In genomic region chr10:86418345-86418744, GRCm38 (mm10) we compare ENCODE assay signal across 12 mouse cellular contexts.
DNase-seq lines count a peak whose midpoint lies in the region; ATAC-seq and TF ChIP-seq lines count a peak whose summit lies in the region.
"Had no signal": no experiment of that assay in that cellular context is flagged by ENCODE, and none has a peak within 500 bp of the region (broad histone marks: within the 10 kb centered on the region; RNA-seq: fewer than 3 reads in every experiment).

No protein-coding gene starts in this region.

- H3K4me3 ChIP-seq in kidney, adult 2 months (ENCODE audit: insufficient read depth, low read depth, low read length), result no peak overlapping the region
- no peak overlapping the region for H3K4me3 ChIP-seq in kidney, embryonic 16.5 days (ENCODE audit: low read length)
- H3K4me3 ChIP-seq in G1E (ENCODE audit: low read depth, low read length), result no peak overlapping the region
- H3K4me3 ChIP-seq: erythroblast, embryonic 14.5 days; kidney, embryonic 15.5 days; limb, embryonic 15.5 days had no signal

- peaks cover 9% of the 10 kb centered on the region for H3K4me1 ChIP-seq in kidney, adult 2 months (ENCODE audit: control insufficient read depth, insufficient read depth, low read length)
- peaks cover 3% of the 10 kb centered on the region; the same call in 1 of the 2 replicates for H3K4me1 ChIP-seq in kidney, embryonic 16.5 days (ENCODE audit: insufficient read depth, low read length)
- no peaks in the 10 kb centered on the region for H3K4me1 ChIP-seq in G1E (ENCODE audit: insufficient read depth, low read depth, low read length)
- H3K4me1 ChIP-seq: kidney, embryonic 15.5 days had no signal

- H3K4me2 ChIP-seq in kidney, embryonic 16.5 days (replicated peaks; ENCODE audit: low read depth, low read length), result no peak overlapping the region
- H3K4me2 ChIP-seq: kidney, embryonic 15.5 days; limb, embryonic 15.5 days had no signal

- H3K9ac ChIP-seq in kidney, embryonic 16.5 days (replicated peaks; ENCODE audit: low read length), result no peak overlapping the region
- H3K9ac ChIP-seq: kidney, embryonic 15.5 days; limb, embryonic 15.5 days had no signal

- peak; percentile 53 for TF ChIP-seq CTCF in kidney, adult 2 months (conservative IDR thresholded peaks at IDR 0.05; ENCODE audit: insufficient read depth, insufficient read length, low read depth, low read length)
- TF ChIP-seq CTCF in G1E (IDR thresholded peaks at IDR 0.05; ENCODE audit: low read depth, low read length), result peak; percentile 37; the same call in 1 of the 2 replicates

- no peak for ATAC-seq in kidney, embryonic 16.5 days (ENCODE audit: low FRiP score, low TSS enrichment)
- no peak for ATAC-seq in G1E (ENCODE audit: extremely low read depth, insufficient number of reproducible peaks, low FRiP score, poor library complexity, severe bottlenecking)

- H3K27me3 ChIP-seq in kidney, adult 2 months (replicated peaks; ENCODE audit: control insufficient read depth, insufficient read depth, low read length), result no peaks in the 10 kb centered on the region
- no peaks in the 10 kb centered on the region for H3K27me3 ChIP-seq in kidney, embryonic 16.5 days (ENCODE audit: insufficient read depth, low read length)
- peaks cover 6% of the 10 kb centered on the region; the same call in 1 of the 2 replicates for H3K27me3 ChIP-seq in G1E (ENCODE audit: insufficient read depth, low read length)
- H3K27me3 ChIP-seq: kidney, embryonic 15.5 days had no signal

- no peaks in the 10 kb centered on the region for H3K36me3 ChIP-seq in kidney, adult 2 months (ENCODE audit: control insufficient read depth, insufficient read depth, low read length)
- H3K36me3 ChIP-seq in kidney, embryonic 16.5 days (ENCODE audit: insufficient read depth, low read length), result 0 out of 2 replicates have a peak, but pooled peaks cover 4% of the 10 kb centered on the region
- no peaks in the 10 kb centered on the region for H3K36me3 ChIP-seq in G1E (replicated peaks)
- H3K36me3 ChIP-seq: limb, embryonic 15.5 days had no signal

- no peak overlapping the region for H3K27ac ChIP-seq in kidney, adult 2 months (ENCODE audit: insufficient read depth, low read depth, low read length)
- no peak overlapping the region for H3K27ac ChIP-seq in kidney, embryonic 16.5 days (ENCODE audit: low read length)
- H3K27ac ChIP-seq: kidney, embryonic 15.5 days; limb, embryonic 15.5 days had no signal

- WGBS in kidney, adult 2 months, result 72% methylated on average over 2 of the region's 2 CpGs
- 69% methylated on average over 2 of the region's 2 CpGs for WGBS in kidney, embryonic 16.5 days

- DNase-seq in adrenal gland, adult 18-20 months (ENCODE audit: low spot score in 2 of 2), result peak; percentile 20 to 27
- DNase-seq in adrenal gland, postnatal 14 days, result no peak
- DNase-seq in kidney, adult 2 months, result no peak
- DNase-seq in G1E (ENCODE audit: low spot score), result no peak
- peak; percentile 48 to 52 for DNase-seq in cerebellum, postnatal 14 days
- DNase-seq in Muller cell, postnatal 12 days (ENCODE audit: inconsistent ontology term), result no peak
- no peak for DNase-seq in frontal cortex, postnatal 36 days (ENCODE audit: low spot score in 2 of 2)
- DNase-seq: B cell, adult 2 months had no signal

- H3K9me3 ChIP-seq in kidney, embryonic 16.5 days (ENCODE audit: low read length), result no peaks in the 10 kb centered on the region
- H3K9me3 ChIP-seq in G1E (replicated peaks), result no peaks in the 10 kb centered on the region
- H3K9me3 ChIP-seq: kidney, embryonic 15.5 days; limb, embryonic 15.5 days had no signal

- no peak for TF ChIP-seq POLR2A in kidney, adult 2 months (IDR thresholded peaks at IDR 0.05; ENCODE audit: low read depth, low read length)

Comparison
In these comparisons a context has a peak if more than half of its experiments do, and no peak if none do; other contexts are left out.
1. DNase-seq: peak in adrenal gland, adult 18-20 months (2 of 2) and cerebellum, postnatal 14 days (2 of 2); none in adrenal gland, postnatal 14 days (single experiment), kidney, adult 2 months (single experiment), G1E (single experiment), Muller cell, postnatal 12 days (single experiment) and frontal cortex, postnatal 36 days (0 of 2).